Mouse (Mus musculus): ENCODE data around the gene 9530003J23Rik.
"Not testable (repeated sequence)": the region's sequence is repeated elsewhere in the genome, so short reads cannot be mapped to it uniquely, and the experiment has no call there.

The 9530003J23Rik gene

GRCm38 (mm10) chr10:117238603-117239002 lies at the start of gene 9530003J23Rik:
9530003J23Rik (minus strand) TSS chr10:117238703.
- no peak for ATAC-seq (ENCODE audit: insufficient number of reproducible peaks, low FRiP score, low TSS enrichment)

GRCm38 (mm10) chr10:117287226-117287850 lies 48.8 kb upstream of the 9530003J23Rik start:
- ATAC-seq (ENCODE audit: insufficient number of reproducible peaks, low FRiP score, low TSS enrichment), result no peak

- no peak for ATAC-seq (ENCODE audit: insufficient number of reproducible peaks, low FRiP score, low TSS enrichment)
Measured at GRCm38 (mm10) chr10:117286366-117286970, 48.0 kb upstream of the 9530003J23Rik start.

- not testable (repeated sequence) for ATAC-seq (ENCODE audit: insufficient number of reproducible peaks, low FRiP score, low TSS enrichment)
Measured at GRCm38 (mm10) chr10:117285584-117285983, 47.1 kb upstream of the 9530003J23Rik start.

GRCm38 (mm10) chr10:117284578-117285520 lies 46.3 kb upstream of the 9530003J23Rik start:
- no peak for ATAC-seq (ENCODE audit: insufficient number of reproducible peaks, low FRiP score, low TSS enrichment)

GRCm38 (mm10) chr10:117283871-117284577 lies 45.5 kb upstream of the 9530003J23Rik start:
- no peak for ATAC-seq (ENCODE audit: insufficient number of reproducible peaks, low FRiP score, low TSS enrichment)

- ATAC-seq (ENCODE audit: insufficient number of reproducible peaks, low FRiP score, low TSS enrichment), result not testable (repeated sequence)
Measured at GRCm38 (mm10) chr10:117283196-117283595, 44.7 kb upstream of the 9530003J23Rik start.

GRCm38 (mm10) chr10:117282551-117282950 lies 44.0 kb upstream of the 9530003J23Rik start:
- no peak for ATAC-seq (ENCODE audit: insufficient number of reproducible peaks, low FRiP score, low TSS enrichment)

GRCm38 (mm10) chr10:117282049-117282448 lies 43.5 kb upstream of the 9530003J23Rik start, which contains the start of gene Lyz2:
Lyz2 (minus strand) TSS chr10:117282321.
- ATAC-seq (ENCODE audit: insufficient number of reproducible peaks, low FRiP score, low TSS enrichment), result no peak

- no peak for ATAC-seq (ENCODE audit: insufficient number of reproducible peaks, low FRiP score, low TSS enrichment)
Measured at GRCm38 (mm10) chr10:117281381-117281920, 42.9 kb upstream of the 9530003J23Rik start.

- ATAC-seq (ENCODE audit: insufficient number of reproducible peaks, low FRiP score, low TSS enrichment), result no peak
Measured at GRCm38 (mm10) chr10:117280000-117280399, 41.5 kb upstream of the 9530003J23Rik start.

GRCm38 (mm10) chr10:117278510-117278909 lies 40.0 kb upstream of the 9530003J23Rik start:
- ATAC-seq (ENCODE audit: insufficient number of reproducible peaks, low FRiP score, low TSS enrichment), result not testable (repeated sequence)

GRCm38 (mm10) chr10:117277779-117278178 lies 39.3 kb upstream of the 9530003J23Rik start:
- not testable (repeated sequence) for ATAC-seq (ENCODE audit: insufficient number of reproducible peaks, low FRiP score, low TSS enrichment)

GRCm38 (mm10) chr10:117275681-117276369 lies 37.3 kb upstream of the 9530003J23Rik start:
- ATAC-seq (ENCODE audit: insufficient number of reproducible peaks, low FRiP score, low TSS enrichment), result no peak

- not testable (repeated sequence) for ATAC-seq (ENCODE audit: insufficient number of reproducible peaks, low FRiP score, low TSS enrichment)
Measured at GRCm38 (mm10) chr10:117274645-117275044, 36.1 kb upstream of the 9530003J23Rik start.

- no peak for ATAC-seq (ENCODE audit: insufficient number of reproducible peaks, low FRiP score, low TSS enrichment)
Measured at GRCm38 (mm10) chr10:117272023-117272422, 33.5 kb upstream of the 9530003J23Rik start.

- ATAC-seq (ENCODE audit: insufficient number of reproducible peaks, low FRiP score, low TSS enrichment), result no peak
Measured at GRCm38 (mm10) chr10:117259870-117260269, 21.4 kb upstream of the 9530003J23Rik start.

GRCm38 (mm10) chr10:117235866-117236265 lies 2.6 kb downstream of the 9530003J23Rik start:
- ATAC-seq (ENCODE audit: insufficient number of reproducible peaks, low FRiP score, low TSS enrichment), result no peak

GRCm38 (mm10) chr10:117234825-117235224 lies 3.7 kb downstream of the 9530003J23Rik start:
- no peak for ATAC-seq (ENCODE audit: insufficient number of reproducible peaks, low FRiP score, low TSS enrichment)
